Mouse (Mus musculus): ENCODE results near the gene Mettl24.
"Not testable (repeated sequence)": the region's sequence is repeated elsewhere in the genome, so short reads cannot be mapped to it uniquely, and the experiment has no call there.

Mettl24 gene

DNA sequence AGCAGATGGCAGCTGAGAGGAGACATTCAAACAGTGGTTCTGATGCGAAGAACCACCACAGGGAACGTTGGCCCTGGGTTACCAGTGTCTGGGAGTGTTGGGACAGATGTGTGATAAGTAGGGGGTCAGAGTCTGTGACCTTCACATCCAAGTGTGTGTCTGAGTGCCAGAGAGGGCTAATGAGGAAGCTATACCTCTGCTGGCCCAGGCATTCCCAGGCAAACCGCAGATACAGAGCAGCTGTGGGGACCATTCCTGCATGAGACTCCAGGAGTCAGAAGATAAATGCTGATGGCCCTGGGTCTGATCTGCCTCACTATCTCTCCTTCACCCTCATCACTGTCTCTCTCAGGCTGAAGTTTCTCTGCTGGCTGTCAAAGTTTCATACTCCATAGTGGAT, 57.6 kb downstream of the Mettl24 start:
- DNase-seq: no peak

DNA sequence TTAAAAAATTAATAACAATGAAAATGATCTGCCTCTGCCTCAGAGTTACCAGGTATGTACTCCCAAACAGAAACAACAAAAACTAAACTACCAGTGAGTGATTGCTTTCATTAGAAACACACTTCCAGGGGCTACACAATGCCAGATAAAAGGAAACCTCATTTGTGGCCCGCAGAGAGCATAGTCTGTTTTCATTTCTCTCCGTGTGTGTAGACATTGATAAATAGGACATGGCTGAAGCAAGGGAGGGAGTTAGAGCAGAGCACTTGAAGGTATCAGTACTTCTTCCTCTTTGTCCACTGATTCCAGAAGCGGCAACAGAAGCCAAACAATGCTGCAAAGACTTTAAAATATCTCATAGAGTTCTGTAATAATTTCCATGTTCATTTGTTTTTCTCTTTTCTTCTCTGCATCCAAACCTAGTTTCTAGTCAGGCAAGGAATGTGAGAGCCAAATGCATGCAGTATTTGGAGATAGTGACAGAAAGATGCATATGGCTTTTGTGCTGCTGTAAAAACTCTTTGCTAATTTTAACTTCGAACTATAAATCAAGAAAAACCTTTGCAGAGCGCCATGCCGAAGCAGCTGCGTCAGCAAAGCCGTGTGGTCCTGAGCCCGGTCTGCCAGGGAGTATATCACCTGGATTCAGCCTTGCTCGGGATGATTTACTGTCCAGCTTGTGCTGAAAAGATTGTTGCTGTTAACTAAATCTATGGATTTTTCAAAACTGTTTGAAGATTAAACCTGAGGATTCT, 67.4 kb downstream of the Mettl24 start:
- no peak for DNase-seq

DNA sequence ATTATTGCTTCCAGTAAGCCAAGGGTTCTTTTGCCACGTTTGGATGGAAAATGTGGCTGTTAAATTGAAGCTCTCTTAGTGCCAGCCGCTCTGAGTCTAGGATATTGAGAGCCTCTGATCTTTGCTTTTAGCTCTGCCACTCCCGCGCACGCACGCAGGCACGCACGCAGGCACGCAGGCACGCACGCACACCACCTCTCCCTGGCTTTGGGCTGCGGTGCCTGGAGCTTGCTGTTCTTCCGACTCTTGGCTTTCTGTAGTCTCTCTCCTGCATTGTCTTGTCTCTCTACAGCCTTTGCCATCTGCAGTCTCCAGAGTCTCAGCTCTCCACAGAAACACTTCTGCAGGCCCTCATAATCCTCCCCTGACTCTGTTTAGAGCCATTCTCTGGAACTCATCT, 68.1 kb downstream of the Mettl24 start:
- DNase-seq: no peak

DNA sequence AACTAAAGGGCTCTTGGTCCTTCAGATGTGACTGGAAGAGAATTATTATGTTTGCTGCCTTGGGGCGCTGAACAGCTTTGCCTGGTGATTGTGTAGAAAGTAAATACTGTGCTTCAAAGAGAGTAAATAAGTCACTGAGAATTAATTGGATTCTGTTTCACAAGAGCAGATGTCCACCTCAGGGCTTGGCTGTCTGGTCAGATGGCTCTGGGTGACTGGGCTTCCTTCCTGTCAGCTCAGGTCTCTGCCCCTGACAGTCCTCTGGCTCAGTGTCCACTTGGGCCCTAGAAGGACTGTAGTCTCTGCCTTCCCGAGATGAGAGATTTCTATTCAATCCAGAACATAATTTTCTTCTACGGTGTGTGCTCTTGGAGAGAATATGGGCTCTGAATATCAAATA, 70.0 kb downstream of the Mettl24 start:
- no peak for DNase-seq

DNA sequence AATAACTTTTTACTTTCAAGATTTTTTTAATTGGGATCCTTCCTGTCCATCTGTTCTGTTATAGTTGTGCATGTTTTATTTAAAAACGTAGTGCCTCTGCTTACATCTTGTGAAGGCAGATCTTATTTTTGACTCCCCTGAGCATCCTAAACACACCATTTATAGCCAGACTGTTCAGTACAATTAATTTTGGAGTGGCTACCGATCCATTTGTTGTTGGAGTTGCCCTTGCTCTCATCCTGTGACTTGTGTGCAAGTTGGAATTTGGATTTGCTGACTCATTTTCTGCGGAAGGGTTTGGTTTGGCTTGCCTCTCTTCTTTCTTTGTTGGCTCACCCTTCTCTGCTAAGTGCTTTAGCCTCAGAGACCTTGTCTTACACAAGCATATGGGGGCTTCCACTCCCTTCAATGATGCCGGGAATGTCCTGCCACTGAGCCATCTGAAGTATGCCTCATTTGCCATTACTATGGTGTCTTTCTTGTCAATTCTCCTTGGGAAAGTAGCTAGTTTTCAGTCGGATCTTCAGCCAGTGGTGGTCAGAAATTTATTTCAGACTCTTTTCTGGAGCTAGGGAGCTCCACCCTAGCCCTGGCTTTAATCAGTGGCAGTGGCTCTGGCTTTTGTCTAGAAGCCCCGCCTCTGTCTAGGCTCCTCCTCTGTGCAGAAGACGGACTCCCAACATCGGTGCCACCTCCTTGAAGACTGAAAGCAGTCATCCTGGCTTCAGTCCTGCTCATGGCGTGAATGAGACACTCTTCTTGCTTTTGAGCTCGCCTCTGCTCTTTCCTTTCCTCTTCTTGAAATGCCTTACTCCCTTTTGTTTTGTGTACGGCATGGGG, 75.3 kb downstream of the Mettl24 start:
- no peak for DNase-seq

DNA sequence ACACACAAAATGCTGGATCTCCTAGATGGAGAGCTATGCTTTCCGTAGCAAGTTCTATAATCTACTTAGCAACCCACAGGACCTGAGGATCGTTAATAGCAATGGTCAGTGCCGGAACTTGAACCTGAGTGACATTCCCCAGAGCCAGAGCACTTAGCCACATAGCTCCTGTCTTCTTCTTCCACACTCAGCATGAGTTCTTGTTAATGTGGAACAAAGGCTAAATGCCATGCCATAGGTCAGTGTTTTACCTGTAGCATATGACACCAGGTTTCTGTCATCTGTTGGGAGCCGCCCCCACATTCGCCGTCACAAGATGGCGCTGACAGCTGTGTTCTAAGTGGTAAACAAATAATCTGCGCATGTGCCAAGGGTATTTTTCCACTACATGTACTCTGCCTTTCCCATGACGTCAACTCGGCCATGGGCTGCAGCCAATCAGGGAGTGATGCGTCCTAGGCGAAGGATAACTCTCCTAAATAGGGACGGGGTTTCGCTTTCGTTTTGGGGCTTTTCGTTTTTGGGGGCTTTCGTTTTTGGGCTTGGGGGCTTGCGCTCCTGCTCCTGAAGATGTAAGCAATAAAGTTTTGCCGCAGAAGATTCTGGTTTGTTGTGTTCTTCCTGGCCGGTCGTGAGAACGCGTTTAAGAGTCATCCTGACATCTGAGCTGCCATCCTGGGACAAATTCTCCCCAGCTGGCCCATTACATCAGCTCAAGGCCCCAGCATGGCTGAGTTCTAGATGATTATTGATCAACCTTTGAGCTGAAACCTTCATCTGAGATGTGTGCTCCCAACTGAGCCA, 76.5 kb downstream of the Mettl24 start:
- DNase-seq: not testable (repeated sequence)

DNA sequence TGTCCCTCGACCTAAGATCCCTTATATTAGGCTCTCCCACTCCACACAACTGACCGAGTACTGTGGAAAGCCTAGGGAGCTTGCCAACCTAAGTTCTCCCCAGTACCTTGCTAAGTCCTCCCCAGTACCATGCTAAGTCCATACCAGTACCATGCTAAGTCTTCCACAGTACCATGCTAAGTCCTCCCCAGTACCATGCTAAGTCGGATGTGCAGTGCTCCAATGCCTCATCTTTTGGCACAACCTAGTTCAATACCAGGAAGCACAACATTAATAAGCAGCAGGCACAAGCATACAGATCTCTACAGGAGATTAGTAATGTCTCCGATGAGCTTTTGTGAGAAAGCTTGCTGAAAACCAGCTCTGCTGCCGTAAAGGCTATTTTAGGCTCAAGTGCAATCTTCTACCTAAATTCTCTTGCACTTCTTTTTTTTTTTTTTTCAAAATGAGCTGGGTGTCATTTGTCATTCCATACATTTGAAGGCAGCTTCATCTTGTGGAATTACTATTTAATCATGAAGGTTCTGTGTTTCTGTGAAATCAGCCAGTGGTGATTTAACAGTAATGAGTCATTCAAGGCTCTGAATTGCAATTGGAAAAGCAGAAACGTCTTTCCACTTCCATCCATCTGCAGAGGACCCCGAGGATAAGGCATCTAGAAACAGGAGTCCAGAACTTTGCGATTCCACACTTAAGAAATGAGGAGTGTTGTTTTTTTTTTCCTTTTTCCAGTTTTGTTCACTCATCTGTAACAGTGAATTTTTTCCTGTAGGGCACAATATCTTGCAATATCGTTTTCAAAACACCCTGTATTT, 77.3 kb downstream of the Mettl24 start:
- DNase-seq: no peak

DNA sequence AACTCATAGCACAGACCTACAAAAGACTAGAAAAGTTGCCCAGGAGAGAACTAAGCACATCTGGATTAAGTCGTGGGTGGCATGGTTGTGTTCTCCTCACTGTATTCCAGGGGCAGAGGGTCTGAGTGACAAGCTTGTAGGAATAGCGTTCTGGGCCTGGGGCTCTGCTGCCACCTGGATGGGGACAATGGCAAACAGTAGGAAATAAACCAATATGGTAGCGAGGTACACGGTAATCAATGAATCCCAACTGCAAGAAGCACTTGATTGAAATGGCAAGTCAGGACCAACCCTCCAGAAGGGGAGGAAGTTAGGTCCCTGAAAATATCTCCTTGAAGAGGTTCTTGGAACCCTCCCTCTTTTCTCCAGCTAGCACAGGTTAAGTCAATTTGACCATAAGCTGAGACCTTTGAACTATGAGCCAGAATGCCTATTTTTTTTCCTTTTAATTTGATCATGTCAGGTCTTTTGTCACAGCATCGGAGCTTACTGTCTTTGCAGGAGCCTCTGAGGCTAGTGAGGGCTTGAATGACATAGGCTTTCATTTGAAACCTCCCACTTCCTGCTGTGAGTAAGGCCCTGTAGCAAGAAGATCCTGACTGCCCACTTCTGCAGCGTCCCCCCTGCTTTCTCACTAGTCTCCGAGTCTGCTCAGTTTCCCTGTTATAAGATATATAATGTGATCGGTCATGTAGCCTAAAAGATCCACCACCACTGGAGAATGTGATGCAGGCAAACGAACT, 78.1 kb downstream of the Mettl24 start:
- DNase-seq: no peak

DNA sequence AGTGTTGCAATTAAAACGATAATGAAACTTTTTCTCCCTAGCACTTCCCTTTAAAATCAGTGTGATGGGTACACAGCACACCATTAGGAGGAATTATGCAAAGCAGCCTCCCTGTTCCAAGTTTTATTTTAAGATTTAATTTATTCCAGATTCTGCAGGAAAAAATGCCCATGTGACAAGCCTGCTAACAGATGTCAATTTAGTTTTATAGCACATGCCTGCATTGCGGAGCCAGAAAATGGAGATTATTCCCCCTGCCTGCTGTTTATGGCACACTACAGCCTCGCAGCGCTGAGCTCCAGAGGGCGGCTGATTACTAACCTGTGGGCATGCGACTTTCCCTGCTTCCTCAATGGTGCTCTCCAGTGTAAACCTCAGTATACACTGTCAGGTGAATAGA, 79.5 kb downstream of the Mettl24 start:
- DNase-seq: no peak

DNA sequence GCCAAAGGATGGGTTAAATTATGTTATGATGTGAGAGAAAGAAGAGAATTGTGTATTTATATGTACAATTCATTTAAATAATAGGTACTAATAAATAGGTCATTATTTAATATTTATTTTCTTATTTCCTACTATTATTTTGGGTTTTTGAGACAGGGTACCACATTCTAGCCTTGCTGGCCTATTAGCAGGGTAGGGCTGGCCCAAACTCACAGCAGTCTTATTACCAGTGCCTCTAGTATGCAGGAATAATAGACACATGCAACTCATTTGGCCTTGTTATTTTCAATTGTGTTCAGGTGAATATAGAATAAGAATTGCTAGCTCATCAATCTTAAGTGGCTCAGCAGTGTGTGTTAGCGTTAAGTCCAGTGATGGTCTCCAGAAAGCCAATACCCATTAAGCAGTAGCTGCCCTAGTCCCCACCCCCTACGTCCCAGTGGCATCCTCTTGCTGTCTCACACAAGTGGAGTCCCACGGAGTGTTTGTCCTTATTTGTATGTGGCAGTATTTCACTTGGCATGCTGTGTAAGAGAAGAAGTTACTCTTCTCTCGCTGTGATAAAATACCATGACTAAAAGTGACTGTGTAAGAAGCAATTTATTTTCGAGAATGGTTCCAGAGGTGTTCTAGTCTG, 80.1 kb downstream of the Mettl24 start:
- DNase-seq: no peak

DNA sequence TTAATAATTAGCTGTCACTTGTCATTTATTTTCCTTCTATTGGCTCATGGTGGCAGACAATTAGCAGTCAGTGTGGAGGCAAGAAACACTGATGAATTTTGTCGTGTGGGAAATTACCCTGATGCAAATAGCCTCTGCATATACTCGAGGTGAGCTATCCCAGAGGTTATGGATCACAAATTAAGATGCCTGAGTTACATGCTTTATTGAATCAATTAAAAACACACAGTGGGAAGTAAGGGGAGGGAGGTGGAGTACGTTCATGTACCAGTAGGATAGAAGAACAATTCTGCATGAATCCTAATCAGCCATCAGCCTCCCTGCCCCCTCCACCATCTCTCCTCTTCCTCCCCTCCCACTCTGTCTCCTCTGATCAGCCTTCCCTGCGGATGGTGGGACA, 89.2 kb downstream of the Mettl24 start:
- DNase-seq: no peak

DNA sequence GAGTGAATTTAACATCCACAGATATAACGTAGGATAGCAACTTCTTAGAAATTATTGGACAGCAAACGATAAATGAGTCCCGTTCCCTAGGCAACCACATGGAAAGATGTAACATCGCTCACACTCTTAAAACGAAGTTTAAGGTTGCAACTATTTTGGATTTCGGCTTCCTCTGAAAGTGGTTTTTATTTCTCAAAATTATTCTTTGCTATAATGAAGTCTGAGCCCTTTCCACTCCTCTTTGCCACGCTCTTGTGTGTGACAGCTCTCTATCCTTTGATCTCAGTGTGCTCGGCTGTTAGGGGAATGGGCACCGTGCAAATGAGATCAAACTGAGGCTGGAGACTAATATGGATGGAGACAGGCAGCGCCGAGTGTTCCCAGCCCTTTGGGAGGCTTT, 92.1 kb downstream of the Mettl24 start:
- DNase-seq: no peak

DNA sequence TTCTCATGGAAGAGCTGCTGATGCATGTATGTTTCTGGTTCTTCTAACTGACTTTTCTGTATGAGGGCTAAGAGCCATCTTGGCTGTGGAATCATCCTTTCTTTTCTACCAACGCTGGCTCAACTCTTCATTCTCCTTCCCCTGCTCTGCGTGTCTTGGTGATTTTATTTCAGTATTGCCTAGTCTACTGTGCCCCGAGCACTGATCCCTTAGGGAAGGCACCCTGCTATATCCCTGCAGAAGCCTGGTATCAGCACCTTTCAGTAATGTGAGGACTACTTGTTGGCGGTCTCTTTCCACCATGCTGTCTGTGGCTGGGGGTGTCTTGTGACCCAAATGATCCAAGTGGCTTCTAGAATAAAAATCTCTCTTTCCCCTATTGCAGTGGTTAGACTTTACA, 92.6 kb downstream of the Mettl24 start:
- DNase-seq: no peak

DNA sequence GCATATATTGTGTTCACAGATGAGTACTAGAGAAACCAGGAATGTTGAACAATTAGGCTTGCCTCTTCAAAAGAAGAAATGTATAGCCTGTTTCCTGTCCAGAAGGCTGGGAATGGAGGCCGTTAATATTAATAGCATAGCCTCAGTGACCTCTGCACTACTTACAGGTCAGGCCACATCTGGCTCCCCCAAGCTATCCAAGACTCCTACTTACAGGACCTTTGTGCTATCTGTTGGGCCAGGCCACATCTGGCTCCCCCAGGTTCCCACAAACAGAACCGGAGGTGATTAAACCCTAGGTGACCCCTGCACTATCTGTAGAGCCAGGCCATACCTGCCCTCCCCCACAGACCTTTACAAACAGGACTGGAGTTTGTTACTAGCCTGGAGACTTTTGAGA, 94.1 kb downstream of the Mettl24 start:
- no peak for DNase-seq

DNA sequence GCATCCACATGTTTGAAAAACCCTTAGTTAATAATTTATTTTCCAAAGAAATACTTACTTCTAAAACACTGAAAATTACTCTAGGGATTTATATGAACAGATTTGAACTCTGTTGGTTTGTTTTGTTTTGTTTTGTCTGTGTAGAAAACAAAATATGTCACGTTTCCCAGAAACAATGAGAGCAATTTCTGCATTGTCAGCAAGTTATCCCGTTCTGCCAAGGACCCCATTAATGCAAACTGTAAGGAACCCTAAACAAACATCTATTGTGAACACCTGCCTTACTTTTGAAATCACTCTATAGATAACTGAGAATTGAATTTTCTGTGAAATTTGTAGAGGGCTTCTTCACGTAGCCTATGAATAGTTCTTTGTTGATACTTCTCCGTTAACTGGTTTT, 95.4 kb downstream of the Mettl24 start:
- DNase-seq: no peak

DNA sequence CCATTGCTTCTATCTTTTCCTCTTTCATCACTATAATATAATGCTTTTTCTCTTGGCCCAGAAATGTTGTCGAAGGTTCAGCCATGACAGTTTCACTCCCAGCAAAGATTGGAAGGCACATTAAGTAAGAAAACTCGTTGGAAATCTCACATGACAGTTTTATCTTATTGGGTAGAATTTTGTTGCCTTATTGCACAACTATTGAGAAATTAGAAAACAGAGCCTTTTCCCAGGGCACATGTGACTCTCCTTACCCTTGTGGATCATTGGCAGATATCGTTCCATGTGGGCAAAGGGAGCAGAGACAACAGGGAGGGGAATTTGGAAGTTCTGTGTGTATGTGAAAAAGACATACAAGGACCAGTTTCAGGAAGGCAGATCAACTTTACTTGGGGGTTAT, 107.3 kb downstream of the Mettl24 start:
- no peak for DNase-seq

DNA sequence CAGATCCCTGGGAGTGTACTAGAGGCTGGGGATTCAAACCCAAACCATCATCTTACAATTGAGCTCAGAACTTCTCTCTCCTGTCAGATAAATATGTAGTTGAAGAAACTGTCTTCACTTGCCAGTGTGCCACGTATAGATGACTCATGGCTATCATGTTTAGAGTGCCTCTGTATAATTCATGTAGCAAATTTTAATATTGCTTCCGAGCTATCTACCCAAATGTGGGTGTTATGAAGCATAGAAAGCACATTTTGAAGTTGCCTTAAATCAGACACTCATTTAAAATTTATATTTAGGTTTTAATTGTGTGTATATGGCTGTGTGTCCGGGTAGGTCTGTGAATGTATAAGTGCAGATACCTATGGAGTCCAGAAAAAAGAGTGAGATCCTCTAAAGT, 109.0 kb downstream of the Mettl24 start:
- DNase-seq: no peak

DNA sequence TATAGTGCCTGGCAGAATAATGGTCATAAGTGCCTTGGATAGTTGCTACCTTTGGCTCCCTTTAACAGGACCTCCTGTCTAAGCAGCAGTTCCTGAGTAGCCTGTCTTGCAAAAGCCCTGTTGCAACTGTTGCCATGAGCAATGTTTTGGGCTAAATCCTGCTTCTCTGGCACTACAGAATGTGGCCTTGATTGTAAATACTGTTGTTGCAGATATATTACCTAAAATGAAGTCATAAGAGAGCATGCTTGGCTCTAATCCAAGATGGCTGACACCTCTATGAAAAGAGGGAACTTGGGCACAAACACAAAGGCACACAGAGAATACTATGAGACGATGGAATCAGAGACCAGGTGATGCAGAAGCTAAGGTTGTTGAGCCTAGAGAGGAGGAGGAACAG, 122.1 kb downstream of the Mettl24 start:
- no peak for DNase-seq

DNA sequence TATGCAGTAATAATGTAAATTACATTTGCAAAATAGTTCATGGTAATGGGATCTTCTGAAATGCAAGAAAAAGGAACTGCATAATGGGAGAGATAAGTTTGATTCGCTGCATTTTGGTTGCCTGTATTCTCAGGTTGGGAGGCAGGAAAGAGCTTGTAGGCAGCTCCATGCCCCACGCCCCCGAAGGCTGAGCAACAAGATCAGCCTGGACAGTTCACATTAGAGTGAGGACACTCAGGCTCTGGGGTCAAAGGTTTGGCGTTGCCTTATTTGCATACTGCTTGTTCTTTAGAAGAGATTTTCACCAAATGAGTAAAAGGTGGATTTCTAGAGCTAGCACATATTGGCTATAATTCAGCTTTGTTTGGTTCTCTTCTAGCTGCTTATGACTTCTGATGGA, 123.1 kb downstream of the Mettl24 start:
- peak; percentile 7 for DNase-seq

DNA sequence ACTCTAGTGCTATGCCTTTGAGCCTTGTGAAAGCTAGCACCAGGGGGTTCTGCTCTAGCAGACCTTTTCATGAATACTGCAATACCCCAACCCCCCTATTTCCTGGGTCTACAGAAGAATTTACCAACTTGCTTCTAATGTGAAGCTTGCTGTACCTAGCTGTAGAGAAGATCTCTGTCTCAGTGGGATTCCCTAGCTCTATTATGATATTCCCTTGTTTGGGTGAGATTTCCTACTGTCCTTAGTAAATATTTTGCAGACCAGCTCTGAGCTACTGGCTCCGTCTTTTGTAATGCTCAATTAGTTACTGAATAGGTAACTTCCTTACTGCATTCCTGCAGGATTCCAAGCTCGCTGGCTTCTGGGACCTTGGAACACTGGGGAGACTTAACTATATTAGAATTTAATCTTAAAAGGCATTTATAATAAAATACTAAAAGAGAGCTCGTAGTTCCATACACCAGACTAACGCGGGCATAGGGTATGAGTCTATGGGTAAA, 126.4 kb downstream of the Mettl24 start:
- DNase-seq: peak; percentile 28

DNA sequence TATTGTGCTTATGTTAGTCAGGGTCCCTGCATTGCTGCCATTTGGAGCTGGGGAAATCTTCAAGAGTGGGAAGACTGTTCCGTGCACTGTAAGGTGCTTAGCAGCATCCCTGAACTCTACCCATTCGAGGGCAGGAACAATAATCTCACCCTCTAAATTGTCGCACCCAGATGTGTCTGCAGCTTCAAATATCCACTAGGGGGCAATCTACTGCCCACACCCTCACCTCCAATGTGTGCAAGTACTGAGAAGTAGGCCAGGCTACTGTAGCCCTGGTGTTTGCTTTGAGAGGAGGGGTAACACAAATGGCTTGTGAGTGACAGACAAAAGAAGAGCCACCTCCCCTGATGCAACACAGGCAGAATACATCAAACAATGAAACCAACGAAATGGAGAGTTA, 130.5 kb downstream of the Mettl24 start:
- no peak for DNase-seq
